Mouse (Mus musculus) cerebellum, adult 18-20 months (tissue): ENCODE measurements at regions not wholly inside any gene's neighbourhood (a gene's known extent, or its start where the extent isn't known, plus 50 kb on each side); places are given as distances from the start of the nearest gene placed in this dataset.
A peak's percentile ranks its signal among the peaks of the same experiment; 100 is the strongest.

Source experiments
- DNase-seq, 2 experiments: peaks; one replicate each; pipeline ENCODE4 v3.0.0; 2021

DNA sequence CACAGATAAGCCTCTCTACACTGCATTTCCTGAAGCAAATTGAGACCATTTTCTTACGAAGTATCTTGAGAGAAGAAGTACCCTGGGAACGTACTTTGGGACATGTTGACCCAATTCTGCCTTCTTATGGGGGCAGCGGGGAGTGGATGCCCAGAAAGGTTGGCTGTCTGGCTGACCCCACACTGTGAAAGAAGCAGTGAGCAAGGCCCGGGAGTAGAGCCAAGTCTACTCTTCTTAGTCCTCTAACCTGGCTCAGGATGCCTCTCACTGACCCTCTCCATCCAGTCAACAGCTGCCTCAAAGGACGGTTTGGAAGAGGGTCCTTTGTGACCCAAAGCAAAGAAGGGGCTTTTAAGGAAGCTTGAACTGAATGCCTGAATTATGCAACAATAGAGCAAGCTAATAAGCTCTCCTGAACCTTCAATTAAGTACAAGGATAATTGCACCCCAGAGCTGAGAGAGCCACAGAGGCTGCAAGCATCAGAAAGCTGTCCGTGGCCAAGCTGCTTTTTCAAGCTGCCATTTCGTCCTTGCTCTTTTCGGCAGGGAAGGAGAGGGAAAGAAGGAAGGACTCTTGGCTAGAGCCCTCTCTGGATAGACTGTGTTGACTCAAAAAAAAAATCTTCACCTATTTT is 70.3 kb downstream of the Pctp start:
- DNase-seq = peak; percentile 24 to 27

DNA sequence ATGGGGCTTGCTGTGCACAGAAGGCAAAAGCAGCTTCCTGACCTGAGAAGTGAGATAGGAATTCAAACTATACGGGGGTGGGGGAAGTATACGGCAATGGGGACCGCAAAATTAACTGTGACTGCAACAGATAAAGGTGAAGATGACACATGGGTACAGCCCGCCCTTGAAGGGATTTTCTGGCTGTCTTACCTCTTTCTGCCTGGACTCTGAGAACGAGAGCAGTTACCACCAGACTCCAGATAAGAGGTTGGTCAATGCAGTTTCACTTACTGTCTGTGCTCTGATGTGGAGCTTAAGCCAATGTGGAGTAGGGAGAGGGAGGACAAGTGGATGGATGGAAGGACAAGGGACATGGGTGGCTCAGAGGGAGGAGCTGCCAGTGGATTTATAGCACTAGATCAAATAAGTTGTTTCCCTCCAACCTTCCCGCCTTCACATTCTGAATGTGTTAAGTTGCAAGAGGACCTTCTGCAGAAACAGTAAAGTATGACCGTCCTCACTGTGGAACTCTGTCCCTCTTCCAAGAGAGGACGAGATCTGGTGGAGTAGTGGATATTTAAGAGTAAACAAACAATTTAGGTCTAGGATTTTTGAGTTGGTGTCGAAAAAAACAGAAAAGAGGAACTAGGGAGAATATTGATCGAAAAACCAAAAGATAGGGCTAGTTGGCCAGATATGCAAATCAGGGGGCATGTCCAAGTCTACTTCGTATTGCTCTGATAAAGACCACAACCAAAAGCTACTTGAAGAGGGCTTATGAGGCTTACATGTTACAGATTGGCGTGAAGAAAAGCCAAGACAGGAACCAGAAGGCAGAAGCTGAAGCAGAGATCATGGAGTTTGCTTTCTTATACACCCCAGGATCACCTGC is 73.3 kb downstream of the Pctp start:
- DNase-seq = no peak

DNA sequence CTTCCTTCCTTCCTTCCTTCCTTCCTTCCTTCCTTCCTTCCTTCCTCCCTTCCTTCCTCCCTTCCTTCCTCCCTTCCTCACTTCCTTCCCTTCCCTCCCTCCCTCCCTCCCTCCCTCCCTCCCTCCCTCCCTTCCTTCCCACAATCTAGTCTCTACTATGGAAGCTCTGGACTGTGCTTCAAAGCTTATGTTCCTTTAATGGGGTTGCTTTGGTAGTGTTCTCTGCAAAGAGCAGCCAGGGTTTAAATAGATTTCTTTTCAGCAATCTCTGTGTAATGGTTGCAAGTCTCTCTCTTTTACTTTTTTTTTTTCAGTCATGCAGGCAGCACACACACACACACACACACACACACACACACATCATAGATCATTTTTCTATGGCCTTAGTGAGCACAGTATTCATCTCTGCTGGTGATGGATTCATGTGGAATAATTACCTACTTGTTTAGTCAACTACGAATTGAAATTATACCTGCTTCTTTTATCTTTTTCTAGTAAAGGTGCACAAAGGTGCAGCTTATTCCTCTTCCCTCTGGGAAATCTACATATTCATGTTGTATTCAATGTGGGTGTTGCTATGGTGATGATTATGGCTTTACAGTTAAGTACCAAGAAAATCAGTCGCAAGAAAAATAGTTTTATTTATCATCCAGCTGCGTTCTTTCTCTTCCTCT is 75.1 kb downstream of the Pctp start:
- no peak for DNase-seq

DNA sequence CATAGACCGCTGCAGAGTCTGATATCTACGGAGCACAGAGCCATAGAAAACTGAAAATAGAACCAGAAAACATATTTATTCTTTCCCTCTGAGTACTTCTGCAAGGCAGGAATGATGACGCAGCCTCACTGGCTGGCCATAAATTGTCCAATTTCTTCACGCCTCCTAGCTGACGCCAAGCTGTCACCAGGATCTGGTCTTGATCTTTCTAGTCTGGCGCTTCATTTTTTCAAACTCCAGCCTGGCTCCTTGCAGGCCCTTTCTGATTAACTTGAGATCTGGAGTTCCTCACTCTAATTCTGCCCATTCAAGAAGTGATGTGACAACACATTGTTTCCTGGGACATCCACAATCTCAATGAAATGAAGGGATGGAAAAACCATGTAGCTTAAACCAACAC is 80.1 kb downstream of the Pctp start:
- no peak for DNase-seq

DNA sequence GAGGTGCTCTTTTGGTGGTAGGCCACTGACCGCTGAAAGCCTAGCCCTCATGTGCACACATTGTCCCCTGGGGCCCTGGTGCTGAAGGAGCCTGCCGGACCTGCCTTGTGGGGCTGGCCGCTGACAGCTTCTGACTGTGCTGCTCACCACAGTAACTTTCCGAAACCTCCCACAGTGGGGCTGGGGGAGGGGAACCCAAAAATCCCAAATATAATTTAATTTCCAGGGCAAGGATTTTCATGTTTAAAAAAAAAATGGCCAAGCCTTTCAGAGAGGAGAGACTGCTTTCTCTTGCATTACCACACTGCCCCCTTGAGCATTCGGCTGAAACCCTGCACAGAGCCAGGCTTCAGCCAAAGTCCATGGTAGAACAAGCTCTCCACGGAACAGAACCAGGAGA is 81.5 kb downstream of the Pctp start:
- peak; percentile 5 to 14 for DNase-seq

DNA sequence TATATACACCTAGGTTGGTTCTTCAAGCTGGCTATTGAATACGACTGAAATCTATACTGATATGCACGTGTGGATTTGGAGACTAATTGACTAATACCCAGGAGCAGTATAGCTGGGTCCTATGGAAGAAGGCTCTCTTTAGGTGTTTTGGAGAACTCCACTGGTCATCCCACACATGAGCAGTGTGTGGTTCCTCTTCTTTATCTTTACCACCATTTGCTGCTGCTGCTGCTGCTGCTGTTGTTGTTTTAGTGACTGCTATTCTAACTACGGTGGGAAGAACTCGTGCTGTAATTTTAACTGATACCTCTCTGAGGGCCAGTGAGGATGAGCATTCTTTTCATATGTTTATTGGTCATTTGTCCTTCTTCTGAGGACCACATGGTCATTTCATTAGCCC is 86.9 kb downstream of the Pctp start:
- DNase-seq = no peak

DNA sequence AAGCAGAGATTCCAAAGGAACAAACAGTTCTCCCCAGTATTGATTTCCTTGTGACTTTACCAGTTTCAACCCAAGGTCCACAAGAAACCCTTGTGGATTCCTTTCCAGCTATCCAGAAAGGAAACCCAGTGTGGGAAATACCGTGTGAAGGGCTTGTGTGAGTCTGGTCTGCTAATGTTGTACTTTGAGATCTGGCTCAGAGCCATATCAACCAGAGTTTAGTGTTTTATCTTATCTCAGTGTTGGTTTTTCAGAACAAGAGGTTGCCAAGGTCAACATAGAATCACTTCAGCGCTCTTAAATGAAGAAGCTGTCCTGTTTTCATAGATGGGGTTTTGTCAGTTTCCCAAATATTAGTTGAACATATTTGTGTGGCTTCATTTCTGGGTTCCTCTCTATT is 88.1 kb downstream of the Pctp start:
- DNase-seq = no peak

DNA sequence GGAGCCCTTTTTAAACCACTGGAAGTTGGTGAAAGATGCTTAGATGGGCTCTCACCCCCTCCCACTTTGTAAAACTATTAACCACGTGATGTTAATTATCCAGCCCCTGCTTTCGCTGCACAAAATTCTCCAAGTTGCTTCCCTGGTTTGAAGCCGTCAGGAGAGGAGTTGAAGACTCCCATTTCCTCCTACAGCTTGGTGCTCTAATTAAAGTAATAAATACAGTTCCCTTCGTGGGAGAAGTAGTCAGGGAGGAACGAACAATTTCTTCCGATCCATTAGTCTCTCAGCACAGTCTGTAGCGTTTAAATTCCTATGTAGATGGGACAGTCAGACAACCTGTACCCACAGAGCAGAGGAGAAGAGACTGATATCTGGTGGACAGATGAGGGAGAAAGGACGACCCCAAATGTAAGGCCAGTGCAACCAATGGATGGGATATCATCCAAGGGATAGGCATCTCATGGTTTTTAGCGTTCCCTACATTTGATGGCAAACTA is 101.4 kb downstream of the Pctp start:
- no peak for DNase-seq

DNA sequence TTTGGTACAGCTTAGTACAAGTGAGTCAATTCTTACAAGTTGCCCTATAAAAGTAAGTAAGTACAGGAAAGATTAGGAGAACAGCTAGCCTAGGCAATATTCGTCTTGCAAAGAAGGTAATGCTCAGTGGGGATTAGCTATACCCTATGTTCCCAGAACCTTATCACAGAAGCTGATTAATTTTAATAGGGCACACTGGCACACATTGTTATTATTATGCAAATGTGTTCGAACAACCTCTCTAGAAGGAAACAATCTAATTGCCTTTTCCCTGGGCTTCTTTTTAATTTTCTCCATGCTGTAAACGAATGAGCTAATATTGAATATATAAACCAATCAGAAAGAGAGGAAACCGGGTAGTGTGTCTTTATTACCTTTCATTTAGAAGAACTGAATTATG is 104.2 kb downstream of the Pctp start:
- no peak for DNase-seq

DNA sequence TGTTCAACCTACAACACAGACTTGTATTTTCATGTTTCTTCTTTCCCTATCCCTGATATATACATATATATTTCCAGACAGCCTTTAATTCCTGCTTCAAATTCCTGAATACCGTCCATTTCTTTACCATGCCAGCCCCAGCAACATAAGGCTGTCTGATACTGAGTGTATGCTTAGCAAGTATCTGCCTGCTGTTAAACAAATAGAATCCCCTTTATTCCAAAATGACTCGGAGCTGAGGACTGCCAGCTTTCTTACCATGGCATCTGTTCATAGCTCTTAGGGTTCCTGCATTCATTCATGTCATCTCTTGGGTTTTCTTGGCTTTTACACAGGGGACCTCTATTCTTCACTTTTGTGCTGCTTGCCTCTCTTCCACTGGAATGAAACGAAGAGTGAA is 105.8 kb downstream of the Pctp start:
- no peak for DNase-seq

DNA sequence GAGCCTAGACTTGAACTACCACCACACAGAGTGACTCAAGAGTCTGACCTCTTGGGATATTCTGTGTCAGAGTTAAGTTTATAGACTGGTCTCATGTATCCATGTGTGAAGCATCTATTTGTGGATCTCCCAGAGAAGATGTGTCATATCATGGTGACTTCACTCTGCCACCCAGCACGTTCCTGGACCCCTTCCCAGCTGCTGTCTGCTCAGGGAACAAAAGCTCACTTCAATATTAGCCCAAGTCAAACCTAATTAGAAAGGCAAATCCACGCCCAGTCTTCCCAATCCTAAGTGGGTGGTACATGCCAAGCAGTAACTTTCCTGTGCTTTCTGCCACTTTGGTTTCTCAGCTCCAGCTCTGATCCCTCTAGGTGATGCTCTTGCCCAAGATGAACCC is 94.1 kb upstream of the Ankfn1 start:
- no peak for DNase-seq

DNA sequence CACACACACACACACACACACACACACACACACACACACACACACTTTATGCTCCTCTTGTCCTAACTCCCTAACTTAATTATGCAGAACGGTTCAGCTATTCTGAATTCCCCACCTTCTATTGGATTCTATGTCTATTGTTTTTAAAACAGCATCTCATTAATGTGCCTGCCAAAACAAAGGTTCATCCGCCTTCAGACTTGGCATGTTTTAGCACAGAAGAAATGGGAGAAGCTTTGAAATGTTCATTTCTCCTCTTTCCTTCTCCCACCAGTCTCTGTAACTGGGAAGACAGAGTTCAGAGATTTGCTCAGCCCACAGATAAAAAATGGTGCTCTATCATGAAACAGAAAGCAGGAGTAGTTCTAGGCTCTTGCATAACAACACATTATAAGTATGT is 90.1 kb upstream of the Ankfn1 start:
- no peak for DNase-seq

DNA sequence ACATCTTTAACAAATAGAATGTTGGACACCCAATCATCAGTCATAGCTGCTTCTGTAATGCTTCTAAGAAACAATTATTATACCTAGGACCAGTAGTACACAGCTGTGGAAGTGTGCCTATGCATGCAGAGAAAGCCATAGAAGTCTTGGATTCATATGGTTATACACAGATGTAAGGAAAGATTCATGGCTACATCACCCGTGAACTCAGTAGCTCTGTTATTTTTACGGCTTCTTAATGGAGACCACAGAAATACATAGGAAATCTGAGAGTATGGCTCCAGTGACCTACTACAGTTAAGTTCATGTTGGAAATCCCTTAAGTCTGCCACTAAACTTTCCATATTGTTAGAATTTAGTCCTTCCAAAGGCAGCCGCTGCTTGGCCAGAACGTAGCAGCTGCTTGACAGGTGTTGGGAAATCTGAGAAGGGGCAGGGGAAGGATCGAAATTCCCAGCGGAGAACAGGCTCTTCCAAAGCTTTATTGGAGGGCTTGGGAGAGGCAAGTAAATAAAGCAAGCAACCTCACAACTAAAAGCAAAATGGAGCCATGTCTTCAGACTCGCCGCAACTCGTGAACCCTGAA is 78.8 kb upstream of the Ankfn1 start:
- DNase-seq = no peak

DNA sequence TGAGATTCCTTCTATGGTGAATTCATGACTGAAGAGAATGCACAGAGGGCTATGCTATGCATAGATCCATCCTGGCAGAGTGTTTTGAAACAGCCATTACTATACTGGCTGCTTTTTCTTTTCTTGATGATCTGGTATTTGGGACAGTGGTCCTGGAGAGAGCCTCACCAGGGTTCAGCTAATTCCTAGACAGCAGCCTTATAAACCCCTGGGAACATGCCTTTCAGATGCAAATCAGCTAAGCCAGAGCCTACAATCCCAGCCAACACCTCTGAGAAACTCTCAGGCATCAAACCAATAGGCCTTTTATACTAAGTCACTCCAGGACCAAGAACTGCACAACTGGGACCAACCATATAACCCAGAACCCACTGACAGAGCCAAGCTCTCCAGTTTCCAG is 64.4 kb upstream of the Ankfn1 start:
- no peak for DNase-seq

DNA sequence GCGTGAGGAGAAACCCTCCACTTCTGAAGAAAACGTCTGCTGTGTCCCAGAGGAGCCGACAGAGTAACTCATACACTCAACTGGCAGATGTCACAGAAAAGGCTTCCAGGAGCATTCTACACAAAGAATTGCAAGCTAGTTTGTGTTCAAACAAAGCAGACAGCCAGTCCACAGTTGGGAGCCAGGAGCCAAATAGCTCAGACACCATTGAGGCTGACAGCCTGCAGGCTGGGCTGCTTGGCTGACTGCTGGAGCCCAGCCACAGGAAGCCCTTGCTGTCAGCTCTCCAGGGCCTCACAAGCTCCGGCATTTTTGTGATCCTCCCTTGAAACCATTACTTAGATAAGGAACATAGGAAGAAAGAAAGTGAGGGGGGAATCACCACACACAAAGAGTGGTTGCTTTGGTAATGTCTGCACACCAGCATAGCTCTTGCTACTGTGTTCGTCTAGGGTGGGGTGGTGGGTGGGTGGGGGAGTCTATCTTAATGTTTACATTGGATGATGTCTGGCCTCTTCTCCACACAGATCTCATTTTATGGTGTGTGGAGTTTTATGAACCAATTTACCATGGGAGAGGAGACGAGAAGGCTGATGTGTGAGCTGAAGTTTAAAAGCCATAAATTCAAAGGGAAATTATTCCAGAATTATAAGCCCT is 62.3 kb upstream of the Ankfn1 start:
- peak in 1 of 2 experiments; percentile 2 for DNase-seq

DNA sequence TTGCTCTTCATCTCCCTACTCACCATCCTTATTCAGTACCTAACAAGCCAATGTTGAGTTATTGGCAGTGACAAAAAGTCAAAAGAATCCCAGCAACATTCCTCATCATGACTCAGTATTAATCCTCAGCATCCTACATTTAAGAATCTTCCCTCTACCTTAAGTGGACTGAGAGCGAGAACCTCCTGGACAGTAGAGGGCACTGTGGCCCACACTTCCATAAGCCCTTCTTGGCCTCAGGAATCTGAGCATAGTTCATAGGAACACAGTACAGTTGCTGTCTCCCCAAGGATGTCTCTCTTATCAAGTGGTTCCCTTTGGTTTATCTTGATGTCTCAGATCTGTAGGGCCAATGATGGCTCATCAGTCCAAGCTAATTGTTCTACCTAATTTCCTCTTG is 60.5 kb upstream of the Ankfn1 start:
- no peak for DNase-seq

DNA sequence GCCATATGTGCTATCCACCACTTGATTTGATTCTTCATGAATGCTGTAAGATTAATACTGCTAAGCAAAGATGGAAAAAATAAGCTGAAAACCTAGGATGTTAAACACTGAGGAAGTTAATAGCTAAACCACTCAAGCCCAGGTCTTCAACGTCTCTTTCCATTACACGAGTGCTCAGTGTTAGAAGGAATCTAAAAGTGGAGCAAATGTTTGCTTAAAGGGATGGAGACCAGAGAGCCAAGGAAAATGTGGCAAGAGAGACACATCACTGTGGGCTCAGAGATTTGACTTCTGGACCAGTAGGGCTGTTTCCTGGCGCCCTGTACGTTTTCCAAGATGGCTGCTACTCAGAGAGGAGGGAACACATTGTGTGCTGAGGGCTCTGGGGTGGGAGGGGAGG is 59.4 kb upstream of the Ankfn1 start:
- no peak for DNase-seq

DNA sequence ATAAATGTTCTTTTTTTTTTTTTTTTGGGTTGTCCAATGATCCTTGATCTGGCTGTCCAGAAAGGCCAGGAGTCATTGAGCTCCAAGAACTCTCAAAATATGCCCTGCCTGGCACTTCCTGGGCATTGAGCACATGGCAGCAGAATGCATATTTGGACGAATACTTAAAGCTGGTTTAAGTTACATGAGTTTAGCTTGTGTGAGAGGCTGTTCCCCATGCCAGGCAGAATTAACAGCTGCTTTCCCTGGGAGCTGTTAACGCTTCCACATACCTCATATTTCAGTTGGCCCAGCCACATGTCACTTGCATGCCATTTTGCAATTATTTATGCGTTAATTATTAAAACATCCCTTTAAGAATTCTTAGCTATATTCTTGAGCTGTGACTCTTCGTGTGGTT is 56.6 kb upstream of the Ankfn1 start:
- no peak for DNase-seq

DNA sequence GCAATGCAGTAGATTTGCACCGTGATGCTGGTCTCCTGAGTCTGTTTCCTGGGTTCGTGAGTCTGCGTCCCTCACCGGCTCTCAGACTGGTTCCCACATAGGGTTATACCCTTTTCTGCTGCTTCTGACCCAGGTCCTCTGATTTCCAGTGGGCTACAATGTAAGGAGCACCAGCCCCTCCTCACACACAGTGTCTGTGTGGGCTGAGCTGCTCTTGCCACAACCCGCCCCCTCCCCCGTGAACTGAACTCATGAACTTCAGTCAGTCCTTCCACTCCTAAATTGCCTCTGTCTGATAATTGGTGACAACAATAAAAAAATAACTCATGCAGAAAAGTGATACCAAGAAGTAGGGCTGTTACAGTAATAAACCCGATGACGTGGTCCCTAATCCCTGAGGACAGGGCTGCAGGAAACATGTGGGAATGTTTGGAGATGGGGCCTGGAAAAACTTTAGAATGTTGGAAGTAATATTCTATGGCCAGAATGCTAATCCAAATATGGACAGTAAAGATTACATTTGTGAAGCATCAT is 54.2 kb upstream of the Ankfn1 start:
- DNase-seq = no peak
